Mouse (Mus musculus): Measurements from ENCODE around the gene Tshz2.

DNA sequence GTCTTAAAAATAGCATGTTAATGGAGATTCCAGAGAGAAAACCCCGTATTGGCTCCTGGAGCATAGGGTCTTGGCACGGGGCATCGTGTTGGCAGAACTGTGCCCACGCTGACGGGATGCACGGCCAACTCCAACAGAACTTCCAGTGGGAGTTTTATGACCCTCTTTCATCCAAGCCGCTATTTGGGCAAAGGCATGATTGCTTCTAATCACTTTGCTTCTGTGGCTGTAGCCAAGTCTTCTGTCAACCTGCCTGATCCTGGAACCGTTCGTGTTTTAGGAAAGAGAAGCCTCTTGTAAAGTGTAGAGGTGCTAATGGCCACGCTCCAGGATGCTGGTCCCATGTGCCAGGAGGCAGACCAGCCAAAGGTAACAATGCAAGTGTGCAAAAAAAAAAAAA, 350.1 kb downstream of the Tshz2 start:
- no peak for TF ChIP-seq CTCF (IDR thresholded peaks at IDR 0.05; ENCODE audit: control insufficient read depth, insufficient read depth, insufficient replicate concordance, low read depth, low read length)
- TF ChIP-seq POLR2A (IDR thresholded peaks at IDR 0.05; ENCODE audit: control insufficient read depth, low read depth, low read length), result no peak
